Mouse (Mus musculus): ENCODE measurements around the gene Nrg3.

DNA sequence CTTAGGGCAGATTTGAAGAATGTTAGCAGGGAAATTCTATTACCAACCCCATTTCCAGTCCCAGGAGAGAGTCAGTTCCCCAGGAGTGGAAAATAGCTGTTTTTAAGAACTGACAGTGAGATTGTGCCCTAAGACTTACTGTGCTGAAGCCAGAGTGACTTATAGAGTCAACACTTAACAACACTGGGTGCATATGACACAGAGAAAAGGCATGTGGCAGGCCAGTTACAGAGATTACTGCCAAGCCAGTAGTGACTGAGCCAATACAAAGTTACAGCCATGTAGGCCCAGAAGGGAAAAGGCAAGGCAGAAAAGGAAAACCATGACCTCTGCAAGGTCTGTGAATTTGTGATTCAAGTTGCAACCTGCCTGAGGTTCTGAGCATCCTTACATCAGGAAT lies 1098.2 kb downstream of the Nrg3 start:
- TF ChIP-seq CTCF (IDR thresholded peaks at IDR 0.05; ENCODE audit: insufficient read depth, low read length) (no peak), POLR2A (IDR thresholded peaks at IDR 0.05; ENCODE audit: borderline replicate concordance, extremely low read depth, low read depth, low read length) (no peak)
